Mouse (Mus musculus): ENCODE data around the gene Dph1. TPM values are rescaled to one million over a fixed set of nuclear protein-coding genes. Genes with fewer than 3 reads are reported as not detected.

Dph1 gene
- 15.7 and 18.7 TPM in 2 replicates for polyA plus RNA-seq (2011; ENCODE audit: insufficient read length, low read depth, missing spikeins)

GRCm38 (mm10) chr11:75190905-75191441 lies at the start of gene Dph1:
TSS of gene Dph1 (minus strand) at chr11:75191241.
- H3K4me3 ChIP-seq (ENCODE audit: insufficient read depth, low read length), result peak within 1 kb of the TSS; percentile 77
- TF ChIP-seq CTCF (IDR thresholded peaks at IDR 0.05; ENCODE audit: borderline replicate concordance, insufficient read depth, low read length) (no peak), POLR2A (IDR thresholded peaks at IDR 0.05; ENCODE audit: low read depth, low read length) (no peak)
- H3K27ac ChIP-seq (ENCODE audit: insufficient read depth, low read length), result no peak within 1 kb of the TSS
- no peaks in the 10 kb centered on the region for H3K4me1 ChIP-seq (ENCODE audit: control insufficient read depth, insufficient read depth, low read length)

GRCm38 (mm10) chr11:75240158-75240934 lies 49.3 kb upstream of the Dph1 start:
- TF ChIP-seq CTCF (IDR thresholded peaks at IDR 0.05; ENCODE audit: borderline replicate concordance, insufficient read depth, low read length), result no peak
- TF ChIP-seq POLR2A (IDR thresholded peaks at IDR 0.05; ENCODE audit: low read depth, low read length), result no peak
- Histone ChIP-seq H3K4me1 (ENCODE audit: control insufficient read depth, insufficient read depth, low read length) (no peaks in the 10 kb centered on the region), H3K27ac (ENCODE audit: insufficient read depth, low read length) (no peak overlapping the region), H3K4me3 (ENCODE audit: insufficient read depth, low read length) (no peak overlapping the region)

DNA sequence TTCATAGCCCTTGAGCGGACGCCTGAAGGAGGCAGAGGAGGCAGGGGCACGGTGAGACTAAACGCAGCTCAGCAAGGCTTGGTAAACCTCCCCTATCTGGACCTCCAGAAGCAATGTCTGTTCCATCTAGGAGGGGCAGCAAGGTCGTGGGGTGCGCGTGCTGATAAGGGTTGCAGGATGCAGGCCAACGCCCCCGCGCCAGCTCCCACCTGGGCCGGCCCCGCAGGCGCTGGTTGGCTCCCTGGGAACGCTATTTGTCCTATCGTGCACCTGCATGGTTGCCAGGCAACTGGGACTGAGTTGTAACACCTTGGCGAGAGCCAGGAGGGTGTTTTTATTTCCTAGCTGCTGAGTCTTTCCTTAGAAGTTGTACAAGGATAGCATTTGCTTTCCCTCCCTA lies 43.7 kb upstream of the Dph1 start:
- H3K4me1 ChIP-seq (ENCODE audit: control insufficient read depth, insufficient read depth, low read length), result no peaks in the 10 kb centered on the region
- TF ChIP-seq POLR2A (IDR thresholded peaks at IDR 0.05; ENCODE audit: low read depth, low read length), result no peak
- no peak for TF ChIP-seq CTCF (IDR thresholded peaks at IDR 0.05; ENCODE audit: borderline replicate concordance, insufficient read depth, low read length)
- H3K4me3 ChIP-seq (ENCODE audit: insufficient read depth, low read length), result no peak overlapping the region
- no peak overlapping the region for H3K27ac ChIP-seq (ENCODE audit: insufficient read depth, low read length)

DNA sequence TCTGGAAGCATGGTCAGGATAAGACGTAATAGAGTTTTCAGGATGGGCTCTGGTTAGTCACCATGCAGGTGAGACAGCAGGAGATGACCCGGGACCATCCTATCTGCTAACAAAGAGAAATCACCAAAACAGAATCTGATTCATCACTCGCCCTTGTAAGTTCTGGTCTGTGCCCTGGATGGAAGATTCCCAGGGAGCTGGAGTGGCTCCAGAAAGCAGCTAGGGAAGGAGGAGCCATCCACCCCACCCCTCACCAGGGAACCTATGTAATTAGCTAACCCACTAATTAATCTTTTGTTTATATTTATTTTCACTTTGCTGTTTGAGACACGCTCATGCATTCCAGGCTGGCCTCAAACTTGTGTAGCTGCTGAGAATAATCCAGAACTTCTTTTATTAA lies 41.4 kb upstream of the Dph1 start:
- TF ChIP-seq CTCF (IDR thresholded peaks at IDR 0.05; ENCODE audit: borderline replicate concordance, insufficient read depth, low read length), result no peak
- no peak for TF ChIP-seq POLR2A (IDR thresholded peaks at IDR 0.05; ENCODE audit: low read depth, low read length)
- H3K4me1 ChIP-seq (ENCODE audit: control insufficient read depth, insufficient read depth, low read length), result no peaks in the 10 kb centered on the region
- no peak overlapping the region for H3K27ac ChIP-seq (ENCODE audit: insufficient read depth, low read length)
- no peak overlapping the region for H3K4me3 ChIP-seq (ENCODE audit: insufficient read depth, low read length)

GRCm38 (mm10) chr11:75231756-75232155 lies 40.7 kb upstream of the Dph1 start:
- no peak overlapping the region for H3K27ac ChIP-seq (ENCODE audit: insufficient read depth, low read length)
- H3K4me3 ChIP-seq (ENCODE audit: insufficient read depth, low read length), result no peak overlapping the region
- H3K4me1 ChIP-seq (ENCODE audit: control insufficient read depth, insufficient read depth, low read length), result no peaks in the 10 kb centered on the region
- TF ChIP-seq CTCF (IDR thresholded peaks at IDR 0.05; ENCODE audit: borderline replicate concordance, insufficient read depth, low read length), result peak; percentile 10; the same call in 1 of the 2 replicates
- TF ChIP-seq POLR2A (IDR thresholded peaks at IDR 0.05; ENCODE audit: low read depth, low read length), result no peak

- TF ChIP-seq CTCF (IDR thresholded peaks at IDR 0.05; ENCODE audit: borderline replicate concordance, insufficient read depth, low read length), result no peak
- TF ChIP-seq POLR2A (IDR thresholded peaks at IDR 0.05; ENCODE audit: low read depth, low read length), result no peak
- no peak overlapping the region for H3K27ac ChIP-seq (ENCODE audit: insufficient read depth, low read length)
- H3K4me1 ChIP-seq (ENCODE audit: control insufficient read depth, insufficient read depth, low read length), result no peaks in the 10 kb centered on the region
- H3K4me3 ChIP-seq (ENCODE audit: insufficient read depth, low read length), result no peak overlapping the region
These were observed 39.3 kb upstream of the Dph1 start for GRCm38 (mm10) chr11:75230272-75230760.

DNA sequence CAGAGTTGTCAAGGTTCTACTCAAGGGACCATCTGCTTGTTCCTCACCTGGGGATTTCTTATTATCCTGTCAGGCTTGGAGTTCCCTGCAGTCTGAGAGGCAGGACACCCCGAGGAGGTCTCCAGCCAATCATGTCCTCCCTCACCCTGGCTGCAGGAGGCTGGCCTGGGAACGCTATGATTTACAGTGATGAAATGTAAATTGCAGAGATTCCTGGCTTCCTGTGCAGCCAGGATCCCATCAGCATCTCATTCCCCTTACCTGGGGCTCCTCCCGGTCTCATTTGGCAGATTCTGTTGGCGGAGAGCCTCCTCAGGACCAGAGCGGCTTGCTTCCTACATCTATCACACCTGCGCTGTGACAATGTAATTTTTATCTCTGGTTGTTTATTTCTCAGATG lies 38.2 kb upstream of the Dph1 start:
- Histone ChIP-seq H3K4me1 (ENCODE audit: control insufficient read depth, insufficient read depth, low read length) (no peaks in the 10 kb centered on the region), H3K27ac (ENCODE audit: insufficient read depth, low read length) (no peak overlapping the region), H3K4me3 (ENCODE audit: insufficient read depth, low read length) (no peak overlapping the region)
- TF ChIP-seq POLR2A (IDR thresholded peaks at IDR 0.05; ENCODE audit: low read depth, low read length) (no peak), CTCF (IDR thresholded peaks at IDR 0.05; ENCODE audit: borderline replicate concordance, insufficient read depth, low read length) (no peak)

DNA sequence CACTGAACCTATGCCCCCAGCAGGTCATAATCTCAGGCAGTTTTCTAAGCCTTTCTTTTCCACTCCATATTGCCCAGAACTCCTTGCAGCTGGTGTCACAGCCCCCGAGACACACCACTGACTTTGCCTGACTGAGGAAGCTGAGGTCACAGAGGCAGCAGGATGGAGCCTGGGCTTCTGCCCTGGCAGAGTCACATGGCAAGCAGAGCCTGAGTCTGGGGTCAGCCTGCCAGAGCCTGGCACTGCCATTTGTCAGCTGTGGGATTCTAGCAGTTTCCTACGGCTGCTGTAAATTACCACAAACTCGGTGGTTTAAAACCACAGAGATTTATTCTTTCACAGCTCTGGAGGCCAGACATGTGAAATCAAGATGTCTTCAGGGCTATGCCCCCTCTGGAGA lies 36.6 kb upstream of the Dph1 start:
- TF ChIP-seq CTCF (IDR thresholded peaks at IDR 0.05; ENCODE audit: borderline replicate concordance, insufficient read depth, low read length), result no peak
- TF ChIP-seq POLR2A (IDR thresholded peaks at IDR 0.05; ENCODE audit: low read depth, low read length), result no peak
- Histone ChIP-seq H3K4me1 (ENCODE audit: control insufficient read depth, insufficient read depth, low read length) (no peaks in the 10 kb centered on the region), H3K4me3 (ENCODE audit: insufficient read depth, low read length) (no peak overlapping the region), H3K27ac (ENCODE audit: insufficient read depth, low read length) (no peak overlapping the region)

GRCm38 (mm10) chr11:75224835-75225234 lies 33.8 kb upstream of the Dph1 start:
- no peak overlapping the region for H3K27ac ChIP-seq (ENCODE audit: insufficient read depth, low read length)
- TF ChIP-seq POLR2A (IDR thresholded peaks at IDR 0.05; ENCODE audit: low read depth, low read length) (no peak), CTCF (IDR thresholded peaks at IDR 0.05; ENCODE audit: borderline replicate concordance, insufficient read depth, low read length) (no peak)
- H3K4me1 ChIP-seq (ENCODE audit: control insufficient read depth, insufficient read depth, low read length), result no peaks in the 10 kb centered on the region; the same call in 1 of the 2 replicates
- no peak overlapping the region for H3K4me3 ChIP-seq (ENCODE audit: insufficient read depth, low read length)

- Histone ChIP-seq H3K4me1 (ENCODE audit: control insufficient read depth, insufficient read depth, low read length) (no peaks in the 10 kb centered on the region; the same call in 1 of the 2 replicates), H3K4me3 (ENCODE audit: insufficient read depth, low read length) (no peak overlapping the region), H3K27ac (ENCODE audit: insufficient read depth, low read length) (no peak overlapping the region)
- TF ChIP-seq POLR2A (IDR thresholded peaks at IDR 0.05; ENCODE audit: low read depth, low read length) (no peak), CTCF (IDR thresholded peaks at IDR 0.05; ENCODE audit: borderline replicate concordance, insufficient read depth, low read length) (no peak)
These were observed 33.0 kb upstream of the Dph1 start for GRCm38 (mm10) chr11:75224062-75224461.
